ENCODE assay signal across 14 mouse cellular contexts in the genomic region with DNA sequence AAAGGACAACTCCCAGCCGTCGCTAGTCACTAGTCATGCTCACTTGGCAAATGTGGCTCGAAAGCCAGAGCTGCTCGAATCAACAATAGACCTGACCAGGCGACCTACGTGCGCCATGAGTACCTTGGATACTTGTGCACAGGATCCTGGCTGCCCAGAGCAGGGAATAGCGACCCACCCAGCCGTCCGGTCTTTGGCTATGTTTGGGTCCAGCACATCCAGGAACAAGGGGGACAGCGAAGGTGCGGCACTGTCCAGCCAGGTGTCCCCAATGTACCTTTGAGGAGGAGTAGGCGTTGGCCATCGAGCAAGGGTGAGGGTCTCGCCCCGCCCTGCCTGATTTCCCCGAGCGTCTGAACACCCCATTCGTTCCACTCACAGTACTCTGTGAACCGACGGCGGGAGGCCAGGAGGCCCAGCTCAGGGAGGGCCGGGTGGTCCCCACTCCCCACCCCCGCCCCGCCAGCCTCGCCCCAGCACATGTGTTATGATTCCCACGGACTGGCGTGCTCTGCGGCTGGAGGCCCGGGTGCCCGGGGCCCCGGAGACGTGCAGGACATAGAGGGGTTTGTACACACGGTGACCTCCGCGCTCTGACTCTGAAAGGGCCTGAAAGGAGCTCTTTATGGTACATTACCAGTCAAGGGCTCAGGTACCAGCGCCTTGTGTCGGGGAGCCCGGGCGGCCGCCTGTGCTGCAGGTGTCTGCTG. TPM values are rescaled to one million over a fixed set of nuclear protein-coding genes. Genes with fewer than 3 reads are reported as not detected.
A peak's percentile ranks its signal among the peaks of the same experiment; 100 is the strongest.
DNase-seq lines count a peak whose midpoint lies in the region; ATAC-seq and TF ChIP-seq lines count a peak whose summit lies in the region.
"Had no signal": no experiment of that assay in that cellular context is flagged by ENCODE, and none has a peak within 500 bp of the region (broad histone marks: within the 10 kb centered on the region; RNA-seq: fewer than 3 reads in every experiment).

No protein-coding gene starts in this region.

- peaks cover 83% of the 10 kb centered on the region for H3K27me3 ChIP-seq in E14TG2a.4 (ENCODE audit: insufficient read depth, low read length)
- H3K27me3 ChIP-seq in forebrain, embryonic 16.5 days (replicated peaks; ENCODE audit: control insufficient read depth, insufficient read depth, low read length), result peaks cover 62% of the 10 kb centered on the region
- peaks cover 100% of the 10 kb centered on the region for H3K27me3 ChIP-seq in midbrain, embryonic 10.5 days (ENCODE audit: low read depth, poor library complexity, severe bottlenecking)
- H3K27me3 ChIP-seq in liver, embryonic 12.5 days (replicated peaks), result peaks cover 83% of the 10 kb centered on the region

- intact Hi-C loops in left cerebral cortex, adult 2 months (cut with DNase I), result no loop called here

- no peak overlapping the region for H3K4me2 ChIP-seq in forebrain, embryonic 16.5 days (ENCODE audit: low read length)
- H3K4me2 ChIP-seq in liver, embryonic 12.5 days, result no peak overlapping the region

- peak overlapping the region; percentile 73 for H3K4me3 ChIP-seq in E14TG2a.4 (replicated peaks; ENCODE audit: low read length)
- H3K4me3 ChIP-seq in ES-E14 (ENCODE audit: insufficient read depth in 1 of 2, low read depth in 1 of 2, low read length in 2 of 2, poor library complexity in 1 of 2, severe bottlenecking in 1 of 2), result peak overlapping the region; percentile 50 to 54
- no peak overlapping the region for H3K4me3 ChIP-seq in forebrain, embryonic 16.5 days (replicated peaks; ENCODE audit: low read length)
- peak overlapping the region; percentile 45 for H3K4me3 ChIP-seq in midbrain, embryonic 10.5 days
- no peak overlapping the region for H3K4me3 ChIP-seq in left cerebral cortex, adult 2 months
- no peak overlapping the region for H3K4me3 ChIP-seq in liver, embryonic 12.5 days

- no peak overlapping the region for H3K27ac ChIP-seq in ES-E14 (ENCODE audit: insufficient read depth, low read depth, low read length, poor library complexity, severe bottlenecking)
- H3K27ac ChIP-seq in forebrain, embryonic 16.5 days (ENCODE audit: low read length), result no peak overlapping the region
- H3K27ac ChIP-seq in midbrain, embryonic 10.5 days (replicated peaks), result no peak overlapping the region
- no peak overlapping the region for H3K27ac ChIP-seq in left cerebral cortex, adult 2 months
- H3K27ac ChIP-seq in liver, embryonic 12.5 days, result no peak overlapping the region
- H3K27ac ChIP-seq: kidney, postnatal 0 days had no signal

- in situ Hi-C loops in ES-E14 (cut with MboI; ENCODE audit: low sequenced_read_pairs in 2 of 2, unreplicated experiment in 2 of 2), result loop anchor here (25.0 kb wide), 2 partner anchors 481 to 1394 kb away; partner anchors contain the start of genes A930004D18Rik (in 1 of the 2), Etl4 (in 1 of the 2) and Skida1 (in 1 of the 2)

- peak; percentile 31 for ATAC-seq in forebrain, embryonic 16.5 days
- no peak for ATAC-seq in liver, embryonic 12.5 days

- peaks cover 15% of the 10 kb centered on the region for H3K4me1 ChIP-seq in E14TG2a.4 (replicated peaks; ENCODE audit: low read depth, low read length)
- H3K4me1 ChIP-seq in ES-E14 (ENCODE audit: control insufficient read depth in 2 of 2, insufficient read depth in 2 of 2, low read length in 2 of 2, poor library complexity in 1 of 2), result peaks cover 0 to 5% of the 10 kb centered on the region in 2 experiments; a peak in 1 of 4 replicates
- H3K4me1 ChIP-seq in forebrain, embryonic 16.5 days (replicated peaks; ENCODE audit: control insufficient read depth, insufficient read depth, low read length), result peaks cover 22% of the 10 kb centered on the region
- peaks cover 26% of the 10 kb centered on the region for H3K4me1 ChIP-seq in midbrain, embryonic 10.5 days
- H3K4me1 ChIP-seq in liver, embryonic 12.5 days, result no peaks in the 10 kb centered on the region

- no peak for DNase-seq in ES-E14 (ENCODE audit: low read depth, low spot score)
- DNase-seq in midbrain, embryonic 10.5 days (ENCODE audit: low spot score), result no peak
- DNase-seq in left cerebral cortex, adult 2 months (ENCODE audit: extremely low spot score in 1 of 2, low spot score in 2 of 2), result no peak
- no peak for DNase-seq in right cerebral cortex, postnatal 10 days (ENCODE audit: low spot score in 2 of 2)
- DNase-seq in MN1 (ENCODE audit: low spot score), result no peak
- DNase-seq: adrenal gland, postnatal 25 days; liver; lung, postnatal 4 days had no signal

- H3K9ac ChIP-seq in ES-E14 (ENCODE audit: insufficient read depth, low read depth, low read length, poor library complexity, severe bottlenecking), result no peak overlapping the region; the same call in 1 of the 2 replicates
- no peak overlapping the region for H3K9ac ChIP-seq in forebrain, embryonic 16.5 days (replicated peaks; ENCODE audit: low read depth, low read length)
- H3K9ac ChIP-seq in liver, embryonic 12.5 days, result no peak overlapping the region

- H3K9me3 ChIP-seq in E14TG2a.4 (ENCODE audit: low read length), result peaks cover 14% of the 10 kb centered on the region
- no peaks in the 10 kb centered on the region for H3K9me3 ChIP-seq in ES-E14 (ENCODE audit: control insufficient read depth, insufficient read depth, low read depth, low read length)
- H3K9me3 ChIP-seq in forebrain, embryonic 16.5 days (ENCODE audit: control insufficient read depth, low read length), result no peaks in the 10 kb centered on the region
- no peaks in the 10 kb centered on the region for H3K9me3 ChIP-seq in midbrain, embryonic 10.5 days (replicated peaks)
- no peaks in the 10 kb centered on the region for H3K9me3 ChIP-seq in liver, embryonic 12.5 days (replicated peaks)

- no peak for TF ChIP-seq CTCF in E14TG2a.4 (conservative IDR thresholded peaks at IDR 0.05; ENCODE audit: low read length)
- no peak for TF ChIP-seq CTCF in left cerebral cortex, adult 2 months (IDR thresholded peaks at IDR 0.05)

- H3K36me3 ChIP-seq in E14TG2a.4 (ENCODE audit: insufficient read depth, low read length) (no peaks in the 10 kb centered on the region), ES-E14 (ENCODE audit: control insufficient read depth, insufficient read depth, low read length, poor library complexity, severe bottlenecking) (peaks cover 3% of the 10 kb centered on the region; the same call in 1 of the 2 replicates)
- no peaks in the 10 kb centered on the region for H3K36me3 ChIP-seq in forebrain, embryonic 16.5 days (ENCODE audit: control insufficient read depth, insufficient read depth)
- no peaks in the 10 kb centered on the region for H3K36me3 ChIP-seq in midbrain, embryonic 10.5 days
- H3K36me3 ChIP-seq in liver, embryonic 12.5 days, result no peaks in the 10 kb centered on the region

- WGBS in forebrain, embryonic 16.5 days, result 2% methylated on average over 41 of the region's 41 CpGs
- 2% methylated on average over 41 of the region's 41 CpGs for WGBS in midbrain, embryonic 10.5 days
- WGBS in liver, embryonic 12.5 days (ENCODE audit: insufficient replicate concordance), result 6% methylated on average over 41 of the region's 41 CpGs

TF ChIP-seq in ES-E14, 5 proteins besides CTCF, POLR2A, EP300 and RAD21:
- TF ChIP-seq ZNF384 (IDR thresholded peaks at IDR 0.05; ENCODE audit: low read depth, low read length) (no peak), ZC3H11A (IDR thresholded peaks at IDR 0.05; ENCODE audit: borderline replicate concordance, low read depth, low read length) (no peak), CHD2 (IDR thresholded peaks at IDR 0.05; ENCODE audit: low read depth, low read length) (no peak), HCFC1 (IDR thresholded peaks at IDR 0.05; ENCODE audit: borderline replicate concordance, insufficient read depth, low read length) (no peak), MAFK (IDR thresholded peaks at IDR 0.05; ENCODE audit: insufficient read depth, low read depth, low read length) (no peak)

RNA-seq across cellular contexts. Expression of gene Ptf1a, which starts 13.7 kb away (rescaled TPM):
- not detected in 2 replicates for total RNA-seq in ES-E14 (2012; rRNA removed)
- polyA plus RNA-seq in forebrain, embryonic 16.5 days (2015; fragmentation: Nextera tagmentation; extraction: Ambion mirVana), result not detected in 2 replicates
- polyA plus RNA-seq in midbrain, embryonic 10.5 days (2016; fragmentation: Nextera tagmentation; extraction: Ambion mirVana), result 0.20 and 0.69 TPM in 2 replicates
- not detected for total RNA-seq in left cerebral cortex, adult 2 months (2021)
- not detected in 2 replicates for polyA plus RNA-seq in liver, embryonic 12.5 days (2016; fragmentation: Nextera tagmentation; extraction: Ambion mirVana)
- total RNA-seq: adrenal gland, postnatal 25 days; common myeloid progenitor, adult 5-6 weeks had no signal
- polyA plus RNA-seq: kidney, postnatal 0 days; testis, adult 2 months had no signal

Comparison
In these comparisons a context has a peak if more than half of its experiments do, and no peak if none do; other contexts are left out.
1. H3K4me3 ChIP-seq: peak in E14TG2a.4 (single experiment), ES-E14 (2 of 2) and midbrain, embryonic 10.5 days (single experiment); none in forebrain, embryonic 16.5 days (single experiment), left cerebral cortex, adult 2 months (single experiment) and liver, embryonic 12.5 days (single experiment).